Mouse (Mus musculus) stomach, postnatal 0 days (tissue): ENCODE measurements around the gene Gmppa. TPM values are rescaled to one million over a fixed set of nuclear protein-coding genes. Genes with fewer than 3 reads are reported as not detected.

ENCODE experiments used
- ATAC-seq: fragments of 200-750 bp; cut with Nextera tagmentation; 2 replicates; pipeline ENCODE4 v1.8.0; 2017; ENCODE audit not compliant: low FRiP score, low TSS enrichment
- DNase-seq: peaks from one replicate; pipeline ENCODE4 v3.0.0-alpha.2; 2016; ENCODE audit warnings: low spot score
- H3K27ac ChIP-seq: fragments of 300-500 bp; sonication (generic); replicated peaks from 2 replicates; pipeline ENCODE4 v1.5.1; 2014; ENCODE audit warnings: mild to moderate bottlenecking, control low read depth
- H3K27me3 ChIP-seq: fragments of 300-500 bp; sonication (generic); 2 replicates; pipeline ENCODE4 v1.6.1; 2014; ENCODE audit warnings: low read length; ENCODE audit not compliant: control insufficient read depth, insufficient read depth
- H3K36me3 ChIP-seq: fragments of 300-500 bp; sonication (generic); 2 replicates; pipeline ENCODE4 v1.6.1; 2014; ENCODE audit warnings: low read length, mixed read lengths; ENCODE audit not compliant: control insufficient read depth, insufficient read depth
- H3K4me1 ChIP-seq: fragments of 300-500 bp; sonication (generic); replicated peaks from 2 replicates; pipeline ENCODE4 v1.6.1; 2014; ENCODE audit warnings: antibody characterized with exemption; ENCODE audit not compliant: control insufficient read depth, insufficient read depth
- H3K4me2 ChIP-seq: fragments of 300-500 bp; sonication (generic); replicated peaks from 2 replicates; pipeline ENCODE4 v1.6.1; 2014; ENCODE audit warnings: low read depth, mild to moderate bottlenecking, control low read depth, moderate library complexity
- H3K4me3 ChIP-seq: fragments of 300-500 bp; sonication (generic); 2 replicates; pipeline ENCODE4 v1.5.1; 2014; ENCODE audit warnings: low read depth, low read length, control low read depth
- H3K9ac ChIP-seq: fragments of 300-500 bp; sonication (generic); 2 replicates; pipeline ENCODE4 v1.6.1; 2014; ENCODE audit warnings: mild to moderate bottlenecking, low read length, control low read depth, mixed read lengths
- H3K9me3 ChIP-seq: fragments of 300-500 bp; sonication (generic); 2 replicates; pipeline ENCODE4 v1.6.1; 2016; ENCODE audit warnings: low read length; ENCODE audit not compliant: control insufficient read depth
- CTCF ChIP-seq: IDR thresholded peaks from 2 replicates; pipeline ENCODE4 v1.5.1; 2016; ENCODE audit warnings: antibody characterized with exemption, low read depth, mild to moderate bottlenecking, moderate library complexity
- EP300 ChIP-seq: optimal IDR thresholded peaks from 2 replicates; pipeline ENCODE3; 2016; ENCODE audit warnings: antibody characterized with exemption
- WGBS: fragments of 180-500 bp; shearing (Covaris S2); extraction: QIAGEN DNeasy Blood & Tissue Kit; methylation state at CpG from one replicate; pipeline ENCODE4 v1.1.7; 2014; 5-methylcytosine and 5-hydroxymethylcytosine counted together
- polyA plus RNA-seq: library from polyadenylated mRNA; unstranded; fragments of >200 nt; fragmentation: Nextera tagmentation; extraction: Ambion mirVana; gene quantifications from 2 replicates; pipeline ENCODE4 v1.2.1, GENCODE M21; 2015

Gene Gmppa
- polyA plus RNA-seq, 1 experiment from 2014 or later = 85.2 TPM

DNA sequence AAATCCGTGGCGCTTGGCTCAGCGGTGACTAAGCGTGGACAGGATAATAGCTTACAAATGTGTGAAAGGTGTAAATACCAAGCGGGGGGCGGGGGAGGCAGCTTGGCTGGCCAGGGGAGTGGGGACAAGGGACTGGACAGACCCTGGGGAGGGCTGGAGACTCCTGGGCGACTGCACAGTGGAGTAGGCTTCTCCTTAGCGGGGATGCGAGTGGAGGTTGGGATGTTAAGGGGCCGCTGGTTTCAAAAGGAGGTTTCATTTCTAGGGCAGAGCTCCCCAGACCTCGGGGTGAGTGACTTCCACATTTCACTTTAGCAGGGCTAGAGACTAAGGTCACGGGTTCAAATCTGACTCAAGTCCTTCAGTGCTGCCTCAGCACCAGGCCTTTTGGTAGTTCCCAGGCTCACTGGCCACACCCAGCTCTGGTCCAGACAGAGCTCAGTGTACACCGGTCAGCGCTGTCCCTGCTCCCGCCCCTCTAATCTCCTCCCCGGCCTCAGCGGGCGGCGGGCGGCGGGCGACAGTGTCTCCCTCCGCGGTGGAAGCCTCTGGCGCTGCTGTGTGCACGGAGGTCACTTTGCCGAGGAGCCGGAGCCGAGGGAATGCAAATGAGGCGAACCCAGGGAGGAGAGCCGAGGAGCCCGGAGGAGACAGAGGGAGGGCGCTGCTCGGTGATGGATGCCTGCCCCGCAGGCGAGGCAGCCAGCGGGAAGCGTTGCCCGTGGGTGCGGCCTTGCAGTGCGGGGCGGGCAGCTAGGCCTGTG lies 22.5 kb downstream of the Gmppa start:
- ATAC-seq (peak; percentile 78), DNase-seq (peak; percentile 55)
- 0 out of 2 replicates have a peak, but pooled peaks cover 3% of the 10 kb centered on the region for H3K4me1 ChIP-seq
- peak overlapping the region; percentile 32 for H3K4me3 ChIP-seq
- no peaks in the 10 kb centered on the region for H3K9me3 ChIP-seq
- TF ChIP-seq EP300 (no peak), CTCF (peak; percentile 30; the same call in 1 of the 2 replicates)
- H3K27me3 ChIP-seq = no peaks in the 10 kb centered on the region; the same call in 1 of the 2 replicates
- H3K27ac ChIP-seq = peak overlapping the region; percentile 63
- peak overlapping the region; percentile 56 for H3K4me2 ChIP-seq
- H3K36me3 ChIP-seq = no peaks in the 10 kb centered on the region
- H3K9ac ChIP-seq = peak overlapping the region; percentile 52
- 4% methylated on average over 36 of the region's 42 CpGs for WGBS

DNA sequence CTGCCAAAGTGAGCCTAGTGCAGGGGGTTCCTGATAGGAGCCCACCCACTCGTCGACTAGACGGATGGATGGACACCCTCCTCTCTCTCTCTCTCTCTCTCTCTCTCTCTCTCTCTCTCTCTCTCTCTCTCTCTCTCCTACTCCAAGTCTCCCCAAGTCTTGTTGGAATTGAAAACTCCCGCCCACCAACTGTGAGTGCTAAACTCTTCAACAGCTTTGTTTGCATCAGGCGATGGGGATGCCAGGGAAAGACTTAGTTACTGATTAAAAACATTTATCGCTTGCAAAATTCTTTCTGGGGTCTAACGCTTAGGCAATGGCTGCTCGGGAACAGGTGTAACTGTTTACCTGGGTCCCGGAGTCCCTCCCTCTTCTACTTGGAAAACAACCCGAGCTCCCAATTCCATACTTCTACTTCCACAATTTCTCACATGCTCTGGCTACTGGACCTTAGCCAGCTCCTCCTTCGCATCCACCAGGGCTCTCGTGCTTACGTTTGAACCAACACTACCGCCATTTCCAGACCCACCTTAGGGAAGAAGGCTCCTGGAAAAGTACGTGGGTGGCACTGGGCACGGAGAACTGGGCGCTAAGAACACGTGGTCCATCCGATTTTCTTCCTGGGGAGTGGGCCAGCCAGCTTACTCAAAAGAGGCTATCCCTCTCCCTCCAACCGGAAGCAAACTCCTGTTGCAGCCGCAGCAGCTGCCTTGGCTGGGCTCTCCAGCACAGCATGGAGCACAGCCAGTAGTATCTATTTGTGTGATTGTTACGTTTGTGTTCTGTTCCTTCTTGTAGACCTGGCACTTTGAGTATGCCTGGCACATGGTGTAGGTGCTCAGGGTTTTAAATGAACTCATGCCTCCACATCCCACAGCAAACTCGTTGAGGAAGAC lies 23.3 kb downstream of the Gmppa start:
- 0 out of 2 replicates have a peak, but pooled peaks cover 3% of the 10 kb centered on the region for H3K4me1 ChIP-seq

DNA sequence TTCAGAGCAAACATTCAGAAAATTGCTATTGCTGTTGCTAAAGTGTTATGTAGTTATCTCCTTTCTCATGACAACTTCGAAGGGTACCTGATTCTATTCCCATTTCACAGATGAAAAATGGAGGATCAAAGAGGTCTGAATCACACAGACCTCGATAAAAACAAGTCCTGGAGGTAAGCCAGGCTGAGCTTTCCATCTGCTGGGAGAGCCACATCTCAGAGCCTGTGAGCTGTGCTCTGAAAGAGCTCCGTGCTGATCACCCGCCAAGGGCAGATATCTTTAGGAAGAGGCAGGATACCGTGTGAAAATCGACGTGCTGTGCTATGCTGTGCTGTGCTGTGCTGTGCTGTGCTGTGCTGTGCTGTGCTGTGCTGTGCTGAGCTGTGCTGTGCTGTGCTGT lies 24.6 kb downstream of the Gmppa start:
- Histone ChIP-seq H3K4me2 (no peak overlapping the region), H3K9me3 (no peaks in the 10 kb centered on the region), H3K4me3 (no peak overlapping the region), H3K4me1 (0 out of 2 replicates have a peak, but pooled peaks cover 3% of the 10 kb centered on the region), H3K27ac (no peak overlapping the region), H3K27me3 (no peaks in the 10 kb centered on the region; the same call in 1 of the 2 replicates), H3K9ac (no peak overlapping the region), H3K36me3 (no peaks in the 10 kb centered on the region)
- 58% methylated on average over 7 of the region's 7 CpGs for WGBS
- TF ChIP-seq CTCF = no peak
- TF ChIP-seq EP300 = no peak
- no peak for DNase-seq
- no peak for ATAC-seq

More for the DNA sequence above, 23.3 kb downstream of the Gmppa start:
- TF ChIP-seq EP300 = no peak
- no peak for TF ChIP-seq CTCF
- H3K9me3 ChIP-seq = no peaks in the 10 kb centered on the region
- peak overlapping the region; percentile 56 for H3K4me2 ChIP-seq
- ATAC-seq (peak; percentile 24; the same call in 1 of the 2 replicates), DNase-seq (no peak)
- 8% methylated on average over 23 of the region's 23 CpGs for WGBS
- peak overlapping the region; percentile 63 for H3K27ac ChIP-seq
- H3K36me3 ChIP-seq = no peaks in the 10 kb centered on the region
- H3K9ac ChIP-seq = peak overlapping the region; percentile 52
- H3K27me3 ChIP-seq = no peaks in the 10 kb centered on the region; the same call in 1 of the 2 replicates
- peak overlapping the region; percentile 32 for H3K4me3 ChIP-seq

DNA sequence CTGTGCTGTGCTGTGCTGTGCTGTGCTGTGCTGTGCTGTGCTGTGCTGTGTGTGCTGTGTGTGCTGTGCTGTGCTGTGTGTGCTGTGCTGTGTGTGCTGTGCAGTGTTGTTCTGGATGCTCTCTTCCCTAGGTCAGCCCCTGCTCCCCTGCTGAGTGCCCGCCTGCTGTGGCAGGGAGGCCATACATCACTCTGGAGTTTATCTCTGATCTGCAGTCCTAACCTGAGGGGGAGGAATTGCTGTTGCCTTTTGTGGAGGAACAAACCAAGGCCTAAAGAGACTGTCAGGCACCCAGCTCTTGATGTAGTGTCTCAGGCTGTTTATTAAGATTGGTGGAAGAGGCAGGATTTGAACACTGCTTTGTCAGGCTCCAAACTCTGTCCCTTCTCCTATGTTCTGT lies 26.9 kb downstream of the Gmppa start:
- Histone ChIP-seq H3K4me2 (no peak overlapping the region), H3K9me3 (no peaks in the 10 kb centered on the region), H3K9ac (no peak overlapping the region), H3K4me3 (no peak overlapping the region), H3K4me1 (0 out of 2 replicates have a peak, but pooled peaks cover 3% of the 10 kb centered on the region), H3K36me3 (no peaks in the 10 kb centered on the region), H3K27me3 (no peaks in the 10 kb centered on the region), H3K27ac (no peak overlapping the region)
- DNase-seq (no peak), ATAC-seq (no peak)
- no peak for TF ChIP-seq EP300
- no peak for TF ChIP-seq CTCF
- WGBS = 61% methylated on average over 1 of the region's 1 CpGs

DNA sequence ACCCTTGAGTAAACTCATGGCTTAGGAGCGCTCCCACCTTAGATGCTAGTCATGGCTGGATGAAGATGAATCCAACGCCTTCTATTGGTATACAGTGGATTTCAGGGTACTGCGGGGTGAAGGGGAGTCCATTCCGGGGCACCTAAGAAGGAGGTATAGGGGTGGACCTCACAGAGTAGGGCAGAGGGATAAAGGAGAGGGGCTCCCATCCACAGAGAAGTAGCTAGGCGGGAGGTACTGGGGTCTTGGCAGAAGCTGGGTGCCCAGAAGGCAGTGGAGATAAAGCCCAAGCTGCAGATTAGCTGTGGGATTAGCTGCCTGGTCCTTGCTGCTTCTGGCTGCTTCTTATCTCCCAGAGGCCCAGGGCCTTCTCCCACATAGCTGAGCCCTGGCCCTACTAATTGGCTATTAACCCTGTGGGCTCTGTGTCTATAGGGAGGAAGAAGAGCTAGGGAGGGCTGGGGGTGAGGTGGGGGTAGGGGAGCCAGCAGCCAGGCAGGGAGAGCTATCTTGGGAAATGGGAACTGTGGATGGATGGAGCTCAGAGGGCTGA lies 28.0 kb downstream of the Gmppa start:
- no peak for TF ChIP-seq EP300
- TF ChIP-seq CTCF = no peak
- no peak overlapping the region for H3K4me3 ChIP-seq
- no peaks in the 10 kb centered on the region for H3K9me3 ChIP-seq
- no peak overlapping the region for H3K9ac ChIP-seq
- H3K4me2 ChIP-seq = no peak overlapping the region
- DNase-seq = no peak
- no peak for ATAC-seq
- H3K36me3 ChIP-seq = no peaks in the 10 kb centered on the region
- H3K4me1 ChIP-seq = 0 out of 2 replicates have a peak, but pooled peaks cover 3% of the 10 kb centered on the region
- no peaks in the 10 kb centered on the region for H3K27me3 ChIP-seq
- WGBS = 82% methylated on average over 5 of the region's 5 CpGs
- H3K27ac ChIP-seq = no peak overlapping the region
